Mouse (Mus musculus): ENCODE results near the gene Iqub.

Gene Iqub

DNA sequence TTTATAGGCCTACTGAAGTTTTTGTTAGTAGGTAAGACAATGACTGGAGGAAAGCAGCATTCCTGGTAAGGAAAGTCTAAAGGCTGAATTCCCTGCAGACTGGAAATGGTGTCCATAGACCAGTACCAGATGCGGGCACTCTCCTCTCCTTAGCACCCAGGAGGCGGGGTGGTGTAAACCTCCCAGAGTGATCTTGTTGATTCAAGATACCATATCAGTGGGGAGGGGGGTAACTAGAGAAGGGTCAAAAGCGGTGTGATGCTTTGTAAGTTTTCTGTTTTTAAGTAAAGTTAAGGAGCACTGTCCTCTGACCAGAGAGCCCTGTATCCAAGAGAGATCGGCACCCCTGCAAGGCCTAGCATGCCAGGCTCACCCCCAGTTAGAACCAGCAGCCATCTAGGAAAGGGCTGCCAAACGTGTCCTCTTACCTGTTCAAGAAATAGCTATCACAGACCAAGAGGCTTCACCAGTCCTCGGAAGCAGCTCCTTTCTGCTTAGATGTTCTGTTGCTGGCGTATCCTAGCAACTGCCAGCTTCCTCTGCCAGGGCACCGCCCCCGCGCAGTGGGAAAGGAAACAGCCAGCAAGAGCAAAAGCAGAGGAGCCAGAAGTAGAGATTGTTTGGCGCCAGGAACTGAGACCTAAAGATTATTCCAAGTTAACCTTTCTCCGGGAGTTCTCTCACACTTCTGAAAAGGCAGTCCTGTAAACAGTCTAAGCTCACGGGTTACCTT, at the start of gene Iqub:
Iqub (minus strand) TSS at position 516 of the 733 bp plus-strand sequence.
- in situ Hi-C loops (cut with MseI, MboI), result no loop called here

GRCm38 (mm10) chr6:24564081-24564480, 49.2 kb upstream of the Iqub start:
- in situ Hi-C loops (cut with MseI, MboI), result no loop called here

GRCm38 (mm10) chr6:24555488-24555887, 40.6 kb upstream of the Iqub start:
- in situ Hi-C loops (cut with MseI, MboI), result no loop called here

GRCm38 (mm10) chr6:24554427-24555086, 39.7 kb upstream of the Iqub start:
- in situ Hi-C loops (cut with MseI, MboI), result no loop called here

GRCm38 (mm10) chr6:24552046-24552445, 37.2 kb upstream of the Iqub start:
- in situ Hi-C loops (cut with MseI, MboI), result no loop called here

DNA sequence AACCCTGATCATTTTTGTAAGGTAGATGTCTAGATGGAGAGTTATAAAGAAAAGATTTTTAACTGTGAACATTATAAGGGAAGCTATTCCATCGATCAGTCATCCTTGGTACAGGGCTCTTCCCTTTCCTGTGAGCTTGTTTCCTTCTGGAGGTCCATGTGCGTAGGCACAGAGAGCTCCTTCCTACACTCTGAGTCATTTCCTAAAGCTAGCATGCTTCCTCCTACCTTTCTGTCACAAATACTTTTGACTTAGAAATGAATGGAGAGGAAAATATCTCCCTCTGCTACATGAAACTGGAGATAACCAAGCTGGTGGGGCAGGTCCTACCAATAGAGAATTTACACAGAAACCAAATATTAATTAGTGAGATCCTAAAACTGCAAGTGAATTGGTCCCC, 34.9 kb upstream of the Iqub start:
- in situ Hi-C loops (cut with MseI, MboI), result no loop called here

DNA sequence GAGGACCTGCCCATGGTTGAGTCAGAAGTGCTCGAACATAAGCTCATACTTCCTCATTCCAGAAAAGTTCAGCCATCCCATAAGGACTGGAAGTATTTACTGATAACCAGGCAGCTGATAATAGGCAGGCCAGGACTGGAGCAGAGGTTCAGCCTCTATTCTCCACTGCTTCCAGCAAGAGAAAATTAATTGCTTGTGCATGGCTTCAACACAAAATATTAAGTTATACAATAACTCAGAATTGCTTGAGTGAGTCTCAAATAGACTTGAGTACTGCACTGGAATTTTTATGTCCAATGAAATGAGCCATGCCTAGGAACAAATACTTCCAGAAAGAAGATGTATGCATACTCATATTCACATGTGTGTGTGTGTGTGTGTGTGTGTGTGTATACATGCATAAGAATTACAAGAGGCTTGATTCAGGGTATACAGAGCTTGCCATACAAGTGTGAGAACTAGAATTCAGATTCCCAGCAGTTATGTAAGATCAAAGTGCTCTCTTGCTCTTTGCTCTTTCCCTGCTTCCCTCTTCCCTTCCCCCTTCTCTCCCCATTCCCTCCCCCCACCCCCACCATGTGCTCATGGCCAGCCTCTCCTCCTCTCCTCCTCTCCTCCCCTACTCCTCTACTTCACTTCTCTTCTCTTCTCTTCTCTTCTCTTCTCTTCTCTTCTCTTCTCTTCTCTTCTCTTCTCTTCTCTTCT, 32.0 kb upstream of the Iqub start:
- in situ Hi-C loops (cut with MseI, MboI), result no loop called here

DNA sequence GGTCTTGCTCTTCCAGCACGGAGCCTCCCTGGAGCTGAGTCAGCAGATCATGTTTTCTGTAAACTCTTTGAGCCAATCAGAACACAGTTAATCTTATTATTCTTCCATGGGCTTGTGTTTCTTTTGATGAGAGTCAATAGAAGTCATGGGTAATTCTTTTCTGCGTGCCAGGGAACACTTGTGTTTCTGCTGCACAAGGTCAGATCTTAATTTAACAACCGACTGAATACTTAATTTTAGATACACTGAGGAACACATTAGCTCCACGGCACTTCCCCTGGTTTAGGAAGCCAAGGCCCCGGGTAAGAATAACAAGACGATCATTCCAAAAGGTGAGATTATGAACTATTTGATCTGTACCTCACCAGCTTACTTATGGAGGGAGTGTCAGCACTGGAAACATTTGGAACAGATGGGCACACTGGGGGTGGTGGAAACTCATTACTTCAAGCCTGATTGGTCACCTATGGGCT, 28.3 kb upstream of the Iqub start:
- in situ Hi-C loops (cut with MseI, MboI), result no loop called here

- in situ Hi-C loops (cut with MseI, MboI), result no loop called here
These were observed 27.5 kb upstream of the Iqub start for GRCm38 (mm10) chr6:24542393-24542792.

DNA sequence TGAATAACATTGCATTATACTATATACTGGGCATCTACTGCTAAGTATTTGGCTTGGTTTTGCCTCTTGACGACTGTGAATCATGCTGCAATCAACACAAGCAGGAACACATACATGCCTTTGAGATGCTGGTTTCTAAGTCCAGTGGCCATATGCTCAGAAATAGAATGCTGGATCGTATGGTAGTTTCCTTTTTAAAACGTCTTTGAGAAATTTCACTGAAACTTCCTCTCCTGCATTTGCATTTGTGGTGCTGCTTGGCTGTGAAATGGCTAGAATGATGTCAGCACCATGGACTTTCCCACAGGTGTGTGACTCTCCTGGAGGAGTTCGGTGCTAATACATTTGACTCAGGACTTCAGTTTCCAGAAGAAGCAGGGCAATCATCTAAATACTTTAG, 25.2 kb upstream of the Iqub start:
- in situ Hi-C loops (cut with MseI, MboI), result no loop called here

DNA sequence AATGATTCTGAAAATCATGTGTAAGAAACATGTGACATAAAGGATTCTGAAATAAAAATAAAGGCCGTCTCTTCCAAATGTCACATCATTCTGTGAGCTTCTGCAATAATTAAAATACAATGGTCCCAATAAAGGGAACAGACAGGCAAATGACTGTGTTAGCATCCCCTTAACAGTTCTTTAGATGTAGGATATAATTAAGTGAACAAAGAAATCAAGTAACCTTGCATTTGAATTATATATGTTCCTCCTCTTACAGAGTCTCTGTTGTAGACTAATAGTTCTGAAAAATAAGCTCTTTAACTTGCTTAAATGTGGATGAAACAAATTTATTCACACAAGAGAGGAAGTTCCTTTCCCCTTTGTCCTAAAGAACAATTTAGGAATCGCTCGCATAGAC, 23.6 kb upstream of the Iqub start:
- in situ Hi-C loops (cut with MseI, MboI), result no loop called here

GRCm38 (mm10) chr6:24532804-24533203, 17.9 kb upstream of the Iqub start:
- in situ Hi-C loops (cut with MseI, MboI), result loop anchor here in 1 of 2 experiments (5.0 kb wide), 1 partner anchor 94 kb away; no protein-coding TSS in a partner anchor

GRCm38 (mm10) chr6:24530711-24531420, 16.0 kb upstream of the Iqub start:
- in situ Hi-C loops (cut with MseI, MboI), result loop anchor here in 1 of 2 experiments (5.0 kb wide), 1 partner anchor 96 kb away; no protein-coding TSS in a partner anchor

- in situ Hi-C loops (cut with MseI, MboI), result loop anchor here in 1 of 2 experiments (5.0 kb wide), 1 partner anchor 97 kb away; no protein-coding TSS in a partner anchor
These were observed 15.3 kb upstream of the Iqub start for GRCm38 (mm10) chr6:24530166-24530565.

- in situ Hi-C loops (cut with MseI, MboI), result loop anchor here in 1 of 2 experiments (5.0 kb wide), 1 partner anchor 99 kb away; no protein-coding TSS in a partner anchor
These were observed 13.1 kb upstream of the Iqub start, which contains the start of gene Asb15 for GRCm38 (mm10) chr6:24528064-24528243. TSS of gene Asb15 (plus strand) at chr6:24528144.

DNA sequence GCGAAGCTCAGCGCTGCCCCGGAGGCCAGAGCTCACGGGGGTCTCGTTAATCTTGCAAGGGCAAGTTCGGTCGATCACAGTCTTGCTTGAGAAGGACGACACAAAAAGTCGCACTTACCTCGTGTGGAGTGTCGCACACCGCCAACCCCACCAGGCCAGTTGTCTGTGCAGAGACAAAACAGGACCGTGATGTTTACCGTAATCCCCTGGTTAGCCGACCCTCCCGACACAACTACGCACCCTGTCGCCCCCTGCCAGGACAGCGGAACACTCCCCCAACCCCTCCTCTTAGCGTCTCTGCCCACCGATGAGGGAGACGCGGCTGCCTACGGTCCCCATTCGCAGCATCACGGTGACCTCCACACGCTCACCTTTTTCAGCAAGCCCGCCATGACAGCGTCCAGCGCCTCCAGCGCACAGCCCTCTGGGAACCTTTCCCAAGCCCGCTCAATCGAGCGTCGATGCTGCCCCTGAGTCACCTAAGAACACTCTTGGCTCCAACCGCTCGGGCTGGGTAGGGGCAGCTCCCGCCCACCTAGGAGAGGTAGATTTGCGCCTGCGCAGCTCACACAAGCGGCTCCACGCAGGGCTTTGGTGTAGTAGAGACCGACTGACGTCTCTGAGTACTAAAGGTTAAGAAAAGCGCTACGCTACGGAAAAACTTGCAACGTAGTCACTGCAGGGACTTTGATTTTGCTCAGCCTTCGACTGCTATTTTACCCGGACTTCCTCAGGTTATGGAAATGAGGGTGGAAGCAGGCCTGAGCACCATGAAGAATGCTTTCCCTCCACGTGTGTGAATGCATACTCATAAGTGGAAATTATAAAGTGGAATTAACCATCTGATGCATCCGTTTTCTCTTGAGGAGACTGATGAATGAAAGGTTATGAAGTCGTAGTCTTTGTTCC, 12.5 kb upstream of the Iqub start, which contains the start of gene Ndufa5:
Ndufa5 (minus strand) TSS at position 859 of the 909 bp plus-strand sequence.
- in situ Hi-C loops (cut with MseI, MboI), result loop anchor here in 1 of 2 experiments (5.0 kb wide), 1 partner anchor 100 kb away; no protein-coding TSS in a partner anchor

DNA sequence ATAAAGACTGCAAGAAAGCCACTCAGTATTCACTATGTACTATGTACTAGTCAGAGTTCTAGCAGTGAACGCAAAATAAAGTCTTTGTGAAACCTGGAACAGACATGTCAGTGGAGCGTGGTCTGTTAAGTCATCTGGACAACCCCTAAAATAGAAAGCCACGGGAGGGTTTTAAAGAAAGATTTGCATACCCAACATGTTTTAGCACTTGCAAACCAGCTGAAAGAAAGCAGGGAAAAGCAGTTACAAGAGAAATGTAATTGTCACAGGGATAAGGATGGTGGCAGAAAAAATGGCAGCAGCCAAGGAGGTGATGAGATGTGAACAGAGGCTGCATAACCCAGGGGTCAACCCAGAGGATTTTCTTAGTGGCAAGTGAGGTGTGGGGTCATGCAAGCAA, 10.8 kb upstream of the Iqub start:
- in situ Hi-C loops (cut with MseI, MboI), result loop anchor here in 1 of 2 experiments (5.0 kb wide), 1 partner anchor 102 kb away; no protein-coding TSS in a partner anchor

GRCm38 (mm10) chr6:24516197-24516596, 1.3 kb upstream of the Iqub start:
- in situ Hi-C loops (cut with MseI, MboI), result no loop called here

- in situ Hi-C loops (cut with MseI, MboI), result no loop called here
These were observed 10.7 kb downstream of the Iqub start for GRCm38 (mm10) chr6:24504141-24504540.

GRCm38 (mm10) chr6:24490341-24490740, 24.5 kb downstream of the Iqub start:
- in situ Hi-C loops (cut with MseI, MboI), result no loop called here

Data from mouse trophoblast stem cell (cell line).